Mouse (Mus musculus): ENCODE data around the gene Irgm2.

DNA sequence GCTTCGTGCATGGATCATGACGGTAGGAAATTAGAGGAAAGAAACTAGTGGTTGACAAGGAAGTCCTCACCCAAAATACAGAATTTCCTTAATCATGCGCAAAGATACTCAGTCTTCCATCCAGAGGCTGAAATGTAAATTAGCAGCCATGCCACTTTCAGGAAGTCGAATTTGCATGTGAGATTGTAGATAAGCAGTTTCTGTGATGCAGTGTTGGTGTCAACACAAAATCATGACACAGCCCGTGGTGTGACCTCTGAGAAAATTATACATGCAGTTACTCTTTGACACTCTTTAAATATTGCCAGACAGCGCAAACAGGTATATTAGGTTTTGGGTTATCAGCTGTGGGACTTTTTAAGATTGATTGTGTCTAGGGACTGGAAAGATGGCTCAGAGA lies 9.7 kb upstream of the Irgm2 start:
- TF ChIP-seq CTCF (IDR thresholded peaks at IDR 0.05) (no peak), EP300 (IDR thresholded peaks at IDR 0.05) (no peak)
